Mouse (Mus musculus): ENCODE results near the gene Fam83d.
"Not testable (repeated sequence)": the region's sequence is repeated elsewhere in the genome, so short reads cannot be mapped to it uniquely, and the experiment has no call there.

The Fam83d gene

DNA sequence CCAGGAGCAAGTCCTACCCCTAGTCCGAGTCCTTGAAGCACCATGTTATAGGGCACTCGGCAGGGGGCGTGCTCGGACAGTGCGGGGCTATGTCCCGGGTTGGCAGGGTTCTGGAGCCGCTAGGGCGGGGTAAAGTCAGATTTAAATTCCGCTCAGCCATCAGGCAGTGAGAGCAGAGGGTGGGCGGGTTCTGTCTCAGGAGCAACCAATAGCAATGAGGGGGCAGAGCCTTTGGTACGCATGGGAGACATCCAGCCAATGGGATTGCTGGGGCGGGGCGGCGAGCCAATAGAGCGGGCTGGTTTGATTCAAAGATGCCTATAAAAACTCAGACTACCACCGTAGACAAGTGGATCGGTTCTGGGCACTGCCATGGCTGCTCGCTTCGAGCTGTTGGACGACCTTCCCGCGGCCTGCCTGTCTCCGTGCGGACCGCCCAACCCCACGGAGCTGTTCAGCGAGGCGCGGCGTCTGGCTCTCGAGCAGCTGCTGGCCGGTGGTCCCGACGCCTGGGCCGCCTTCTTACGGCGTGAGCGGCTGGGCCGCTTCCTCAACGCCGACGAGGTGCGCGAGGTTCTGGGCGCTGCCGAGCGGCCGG is at the start of gene Fam83d:
TSS of gene Fam83d (plus strand) at position 352 of the 598 bp plus-strand sequence.
- peak; percentile 89 to 93 for DNase-seq (ENCODE audit: low spot score in 2 of 2)

DNA sequence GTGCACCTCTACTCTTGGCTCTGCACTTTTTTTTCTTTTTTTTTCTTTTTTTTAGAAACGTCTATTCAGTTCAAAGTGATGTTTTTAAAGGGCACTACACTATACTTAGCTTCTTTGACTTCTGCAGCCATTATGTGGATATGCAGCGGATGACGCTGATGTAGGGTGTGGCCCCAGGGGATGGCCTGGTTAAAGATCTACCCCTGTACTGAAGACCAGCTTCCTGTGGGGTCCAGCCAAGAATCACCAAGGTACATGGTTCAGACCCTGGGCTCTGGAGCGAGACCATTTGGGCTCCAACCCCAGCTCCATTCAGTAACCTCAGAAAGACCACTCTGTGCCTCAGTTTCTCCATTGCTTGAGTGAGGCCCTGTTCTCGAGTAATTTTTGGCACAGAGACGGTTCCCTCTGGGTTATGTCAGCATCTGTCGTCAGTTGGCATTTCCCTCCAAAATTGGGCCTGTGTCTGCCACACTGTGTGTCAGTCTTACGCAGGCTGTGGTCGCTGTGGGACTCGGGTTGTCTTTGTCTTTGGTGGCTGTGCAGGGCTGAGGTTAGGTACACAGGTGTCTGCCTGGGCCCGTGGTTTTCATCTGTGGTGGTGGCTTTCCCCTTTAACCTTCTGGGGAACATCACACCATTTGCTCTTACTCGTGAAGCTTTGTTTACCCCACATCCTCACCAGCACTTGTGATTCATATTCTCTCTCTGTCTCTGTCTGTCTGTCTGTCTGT is 48.9 kb upstream of the Fam83d start:
- DNase-seq (ENCODE audit: low spot score in 2 of 2), result no peak

DNA sequence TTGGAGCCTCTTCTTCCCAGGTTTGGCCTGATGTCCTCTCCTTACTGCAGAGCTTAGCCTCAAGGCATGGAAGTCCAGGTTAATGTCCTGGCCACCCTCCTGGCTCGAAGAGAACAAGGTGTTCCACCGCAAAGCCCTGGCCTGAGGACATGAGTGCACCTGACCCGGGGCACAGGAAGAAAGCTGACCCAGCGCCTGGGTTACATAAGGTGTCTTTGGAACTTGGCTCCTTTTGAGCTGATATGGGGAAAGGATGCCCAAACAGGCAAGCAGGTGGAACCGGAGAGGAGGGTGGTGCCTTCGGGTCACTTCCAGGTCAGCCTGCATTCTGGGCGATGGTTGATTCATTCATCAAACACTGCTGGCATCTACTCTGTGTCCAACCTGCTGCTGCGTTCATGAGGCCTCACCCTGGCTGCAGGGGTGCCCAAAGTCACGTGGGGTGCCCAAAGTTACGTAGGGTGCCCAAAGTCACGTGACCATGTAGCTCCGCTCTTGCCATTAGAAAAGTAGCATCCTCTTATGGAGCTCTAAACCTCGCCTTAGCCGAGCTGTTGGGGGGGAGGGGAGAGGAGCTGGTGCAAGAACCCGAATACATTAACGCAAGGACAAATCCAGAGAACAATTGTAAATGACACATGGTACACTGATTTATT is 47.0 kb upstream of the Fam83d start:
- no peak for DNase-seq (ENCODE audit: low spot score in 2 of 2)

DNA sequence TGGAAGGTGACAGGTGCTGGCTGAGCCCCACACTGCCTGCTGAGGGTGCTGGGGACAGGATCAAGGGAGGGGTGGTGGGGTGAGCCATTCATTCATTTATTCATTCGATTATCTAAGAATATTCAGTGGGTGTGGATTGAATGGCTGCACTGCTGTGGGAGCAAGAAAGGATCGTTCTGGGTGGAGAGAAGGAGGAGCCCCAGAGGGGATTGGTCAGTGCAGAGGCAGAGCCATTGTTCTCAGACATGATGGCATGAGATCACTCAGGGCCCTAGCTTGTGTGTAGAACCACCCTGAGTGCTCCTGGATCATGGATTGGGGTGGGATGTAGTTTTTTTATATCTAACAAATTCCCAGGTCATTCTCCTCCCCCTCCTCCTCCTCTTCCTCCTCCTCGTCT is 46.4 kb upstream of the Fam83d start:
- no peak for DNase-seq (ENCODE audit: low spot score in 2 of 2)

DNA sequence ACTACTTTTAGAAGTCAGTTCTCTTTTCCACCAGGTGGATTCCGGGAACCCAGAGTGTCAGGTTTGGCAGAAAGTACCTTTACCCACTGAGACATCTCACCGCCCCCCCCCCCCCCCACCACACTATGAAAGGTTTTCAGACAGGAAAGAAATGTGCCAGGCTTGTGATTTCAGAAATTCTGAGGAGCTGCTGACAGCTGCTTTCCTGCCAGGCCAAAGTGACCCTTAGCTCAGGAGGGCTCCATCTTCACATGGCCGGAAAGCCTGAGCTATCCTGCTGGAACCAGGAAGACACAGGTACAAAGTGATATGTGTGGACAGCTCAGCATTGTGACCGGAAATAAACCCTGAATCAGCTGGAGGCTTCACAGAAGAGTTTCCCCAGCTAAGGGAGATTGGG is 45.8 kb upstream of the Fam83d start:
- DNase-seq (ENCODE audit: low spot score in 2 of 2), result no peak

GRCm38 (mm10) chr2:158722991-158723551 is 44.8 kb upstream of the Fam83d start:
- no peak for DNase-seq (ENCODE audit: low spot score in 2 of 2)

DNA sequence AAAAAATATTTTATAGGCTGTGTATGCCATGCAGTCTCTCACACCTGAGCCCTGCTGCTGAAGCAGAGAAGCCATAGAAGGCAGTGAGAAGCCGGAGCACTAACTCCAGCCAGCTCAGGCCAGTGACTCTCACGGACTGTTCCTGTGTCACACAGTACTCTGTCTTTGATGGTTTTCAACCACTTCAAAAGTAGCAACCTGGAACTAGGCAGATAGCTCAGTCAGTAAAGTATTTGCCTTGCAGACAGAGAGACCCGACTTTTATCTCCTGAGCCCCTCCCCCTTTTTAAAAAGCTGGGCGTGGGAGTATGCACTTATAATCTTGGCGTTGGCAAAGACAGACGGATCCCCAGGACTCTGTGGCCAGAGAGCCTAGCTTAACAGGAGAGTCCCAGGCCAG is 44.1 kb upstream of the Fam83d start:
- no peak for DNase-seq (ENCODE audit: low spot score in 2 of 2)

DNA sequence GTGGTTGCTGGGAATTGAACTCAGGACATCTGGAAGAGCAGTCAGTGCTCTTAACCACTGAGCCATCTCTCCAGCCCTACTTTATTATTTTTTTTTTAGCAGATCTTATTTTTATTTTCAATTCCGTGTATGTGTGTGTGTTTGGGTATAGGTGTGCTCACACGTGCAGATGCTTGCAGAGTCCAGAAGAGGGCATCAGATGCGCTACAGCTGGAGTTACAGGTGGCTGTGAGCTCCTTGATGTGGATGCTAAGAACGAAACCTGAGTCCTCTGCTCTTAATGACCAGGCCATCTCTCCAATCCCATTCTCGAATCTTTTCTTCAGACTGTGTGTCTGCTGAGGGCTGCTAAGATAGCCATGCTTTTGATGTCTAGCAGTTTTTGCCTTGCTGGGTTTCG is 41.6 kb upstream of the Fam83d start:
- no peak for DNase-seq (ENCODE audit: low spot score in 2 of 2)

DNA sequence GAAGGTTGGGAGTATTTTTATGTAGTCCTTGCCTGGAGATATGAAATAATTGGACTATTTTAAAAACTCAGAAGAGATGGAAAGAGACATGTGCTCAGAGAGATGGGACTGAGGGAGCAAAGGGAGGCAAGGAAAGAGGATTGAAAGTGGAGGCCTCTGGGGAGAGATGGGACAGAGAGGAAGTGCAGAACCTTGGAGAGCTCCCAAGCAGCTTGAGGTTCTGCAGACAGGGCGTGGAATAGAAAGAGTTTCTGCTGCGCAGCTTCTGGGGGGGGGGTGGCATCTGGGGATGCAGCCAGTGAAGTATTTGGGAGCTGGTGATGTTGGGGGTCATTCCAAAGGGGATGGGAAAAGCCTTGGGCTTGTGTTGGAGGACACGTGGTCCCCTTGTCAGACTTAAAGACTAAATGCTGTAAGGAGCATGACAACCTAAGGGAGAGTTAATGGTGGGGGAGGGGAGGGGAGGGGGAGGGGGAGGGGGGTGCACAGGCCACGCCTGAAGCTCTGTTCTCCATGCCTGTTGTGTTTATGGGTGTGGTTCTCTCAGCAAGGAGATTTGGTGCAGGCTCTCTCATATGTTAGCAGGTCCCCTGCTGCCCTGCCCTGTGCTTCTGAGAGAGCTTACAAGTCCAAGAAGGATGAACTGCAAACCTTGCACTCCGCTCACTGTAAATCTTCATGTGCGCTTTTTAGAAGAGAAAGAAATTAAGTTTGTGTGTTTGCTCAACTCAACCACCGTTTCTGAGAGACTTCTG is 39.7 kb upstream of the Fam83d start:
- no peak for DNase-seq (ENCODE audit: low spot score in 2 of 2)

DNA sequence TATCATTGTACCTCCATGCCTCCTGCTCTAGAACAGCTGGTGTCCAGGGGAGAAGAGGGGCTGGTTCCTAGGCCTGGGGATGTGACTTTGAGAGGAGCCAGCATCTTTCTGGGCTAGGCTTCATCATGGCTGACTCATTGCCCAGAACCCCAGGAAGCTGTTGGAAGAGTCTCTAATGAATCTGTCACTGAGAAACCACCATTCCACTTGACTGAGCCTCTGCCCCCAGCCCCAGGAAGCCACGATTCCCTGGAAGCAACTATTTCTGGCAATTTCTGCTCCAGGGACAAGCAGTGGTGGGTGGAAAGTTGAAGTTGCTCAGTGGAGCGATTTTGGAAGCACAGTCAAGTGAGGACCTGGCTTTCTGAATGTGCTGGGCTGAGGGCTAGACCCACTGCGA is 37.0 kb upstream of the Fam83d start:
- DNase-seq (ENCODE audit: low spot score in 2 of 2), result no peak

DNA sequence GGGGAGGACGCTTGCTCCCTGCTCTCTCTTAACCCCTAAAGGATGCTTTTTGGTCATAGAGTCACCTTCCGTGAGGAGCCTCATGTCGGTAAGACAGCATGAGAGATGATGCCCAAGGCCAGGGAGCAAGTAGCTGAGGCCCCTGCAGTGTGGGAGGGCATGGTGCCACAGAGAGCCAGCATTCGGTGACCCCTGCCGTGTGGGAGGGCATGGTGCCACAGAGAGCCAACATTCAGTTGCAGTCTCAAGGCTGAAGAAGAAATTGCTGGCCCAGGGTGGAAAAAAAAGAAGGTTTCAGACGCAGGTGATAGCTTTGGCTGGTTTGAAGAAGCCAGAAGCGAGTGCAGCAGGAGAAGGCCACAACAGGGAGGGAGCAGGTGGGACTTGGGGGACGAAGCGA is 35.4 kb upstream of the Fam83d start:
- no peak for DNase-seq (ENCODE audit: low spot score in 2 of 2)

GRCm38 (mm10) chr2:158733136-158733535 is 34.8 kb upstream of the Fam83d start:
- no peak for DNase-seq (ENCODE audit: low spot score in 2 of 2)

GRCm38 (mm10) chr2:158733914-158734313 is 34.0 kb upstream of the Fam83d start:
- DNase-seq (ENCODE audit: low spot score in 2 of 2), result no peak

DNA sequence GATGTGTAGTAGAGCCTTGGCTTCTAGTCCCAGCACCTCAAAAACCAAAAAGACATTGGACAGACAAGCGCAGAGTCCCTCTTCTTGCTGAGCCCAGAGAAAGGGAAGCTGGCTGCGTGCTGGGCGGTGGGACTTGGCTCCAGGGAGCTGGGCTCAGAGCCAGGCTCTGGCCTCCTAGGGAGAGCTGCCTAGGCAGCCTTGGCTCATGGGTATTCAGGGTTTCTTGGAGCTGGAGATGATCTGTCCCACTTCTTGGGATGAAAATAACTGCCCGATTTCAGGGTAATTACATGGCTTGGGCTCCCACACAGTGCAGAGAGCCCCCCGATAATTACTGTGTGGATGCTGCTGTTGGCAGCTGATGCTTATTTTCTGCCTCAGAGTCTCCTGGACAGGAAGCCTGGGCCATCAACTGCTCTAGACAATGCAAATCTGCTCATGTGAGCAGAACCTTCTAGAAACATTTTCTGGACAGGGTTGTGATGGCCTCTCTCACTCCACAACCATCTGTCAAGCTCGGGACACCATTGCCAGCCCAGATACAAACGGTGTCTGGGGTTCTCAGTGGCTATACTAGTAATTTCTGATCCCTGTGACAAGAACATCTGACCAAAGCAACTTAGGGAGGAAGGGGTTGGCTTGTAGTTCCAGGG is 33.3 kb upstream of the Fam83d start:
- no peak for DNase-seq (ENCODE audit: low spot score in 2 of 2)

DNA sequence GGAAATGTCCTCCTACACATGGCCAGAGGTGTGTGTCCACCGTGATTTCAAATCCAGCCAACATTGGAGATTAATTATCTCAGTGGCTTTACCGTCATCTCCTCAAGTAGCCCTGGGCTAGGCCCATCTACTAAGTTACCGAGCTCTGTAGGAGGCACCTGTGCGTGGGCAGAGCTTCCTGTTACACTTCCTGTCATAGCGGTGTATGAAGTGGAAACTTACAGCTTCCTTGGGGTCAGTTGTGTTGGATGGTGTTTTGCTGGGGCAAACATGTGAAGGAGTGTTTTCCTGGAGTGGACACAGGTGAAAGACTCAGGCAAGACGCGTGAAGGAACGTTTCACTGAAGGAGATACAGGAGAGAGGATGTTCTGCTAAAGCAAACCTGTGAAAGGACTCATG is 32.6 kb upstream of the Fam83d start:
- DNase-seq (ENCODE audit: low spot score in 2 of 2), result no peak

DNA sequence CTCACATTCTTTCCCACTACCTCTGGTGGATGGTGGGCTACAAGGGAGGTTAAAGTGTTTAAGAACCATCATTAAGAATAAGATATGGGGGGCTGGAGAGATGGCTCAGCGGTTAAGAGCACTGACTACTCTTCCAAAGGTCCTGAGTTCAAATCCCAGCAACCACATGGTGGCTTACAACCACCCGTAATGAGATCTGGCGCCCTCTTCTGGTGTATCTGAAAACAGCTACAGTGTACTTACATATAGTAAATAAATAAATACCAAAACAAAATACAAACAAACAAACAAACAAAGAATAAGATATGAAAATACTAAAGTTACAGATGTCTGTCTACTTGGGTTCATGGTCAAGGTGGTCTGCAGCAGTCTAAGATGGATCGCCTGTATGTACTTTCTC is 31.6 kb upstream of the Fam83d start:
- not testable (repeated sequence) for DNase-seq (ENCODE audit: low spot score in 2 of 2)

GRCm38 (mm10) chr2:158738591-158738990 is 29.3 kb upstream of the Fam83d start:
- no peak for DNase-seq (ENCODE audit: low spot score in 2 of 2)

DNA sequence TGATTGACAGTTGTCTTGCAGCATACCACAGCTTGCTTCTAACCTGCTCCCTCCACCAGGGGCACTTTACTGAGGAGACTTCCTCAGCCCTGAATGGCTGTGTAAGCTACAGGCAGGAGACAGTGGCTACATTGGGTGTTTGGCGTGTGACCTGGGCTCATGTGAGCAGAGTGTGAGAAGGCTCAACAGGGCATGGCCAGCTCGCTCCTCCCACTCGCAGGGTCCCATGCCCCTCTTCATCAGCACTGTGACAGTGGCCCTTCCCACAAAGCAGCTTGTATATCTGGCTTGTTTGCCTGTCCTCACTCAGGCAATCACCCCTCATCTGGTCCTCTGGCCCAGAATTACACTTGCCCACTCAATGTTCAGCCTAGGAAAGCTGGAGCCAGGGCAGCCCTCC is 28.8 kb upstream of the Fam83d start:
- no peak for DNase-seq (ENCODE audit: low spot score in 2 of 2)

- DNase-seq (ENCODE audit: low spot score in 2 of 2), result no peak
These were observed 26.8 kb upstream of the Fam83d start for GRCm38 (mm10) chr2:158741011-158741501.

- DNase-seq (ENCODE audit: low spot score in 2 of 2), result no peak
These were observed 25.5 kb upstream of the Fam83d start for GRCm38 (mm10) chr2:158742431-158742830.

DNA sequence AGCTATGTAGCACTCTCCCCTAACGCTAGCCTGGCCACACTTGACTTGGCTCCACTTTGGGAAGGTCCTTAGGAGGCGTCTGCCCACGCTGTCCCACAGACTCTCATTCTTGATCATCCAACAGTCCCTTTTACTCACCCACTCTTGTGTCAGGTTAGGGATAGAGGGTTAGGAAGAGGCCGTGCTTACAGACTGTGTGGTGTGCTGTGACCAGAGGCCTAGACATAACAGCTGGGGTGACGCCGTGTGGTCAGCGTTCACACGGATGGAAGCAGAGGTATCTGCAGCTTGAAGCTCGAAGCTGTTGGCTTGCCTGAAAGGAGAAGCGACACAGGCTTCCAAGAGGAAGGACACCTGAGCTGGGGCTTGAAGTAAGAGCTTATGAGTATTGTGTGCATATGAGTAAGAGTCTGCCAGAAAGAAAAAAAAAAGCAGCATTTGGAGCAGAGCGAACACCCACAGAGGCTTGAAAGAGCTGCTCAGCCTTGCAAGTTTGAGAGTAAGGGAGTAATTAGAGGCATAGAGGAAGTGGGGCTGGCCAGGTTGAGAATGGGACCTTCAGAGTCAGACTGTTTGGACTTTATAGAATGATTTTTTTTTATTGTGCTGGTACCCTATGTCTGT is 24.3 kb upstream of the Fam83d start:
- no peak for DNase-seq (ENCODE audit: low spot score in 2 of 2)
